ENCODE assay signal across 10 mouse cellular contexts in genomic region chr1:182143288-182143687, GRCm38 (mm10). TPM values are rescaled to one million over a fixed set of nuclear protein-coding genes. Genes with fewer than 3 reads are reported as not detected.
A peak's percentile ranks its signal among the peaks of the same experiment; 100 is the strongest.
DNase-seq lines count a peak whose midpoint lies in the region; ATAC-seq and TF ChIP-seq lines count a peak whose summit lies in the region.
"Had no signal": no experiment of that assay in that cellular context is flagged by ENCODE, and none has a peak within 500 bp of the region (broad histone marks: within the 10 kb centered on the region; RNA-seq: fewer than 3 reads in every experiment).

No protein-coding gene starts in this region.

- H3K9ac ChIP-seq in liver, embryonic 11.5 days (ENCODE audit: low read depth, low read length) = no peak overlapping the region
- H3K9ac ChIP-seq: liver, embryonic 13.5 days had no signal

- 0 out of 2 replicates have a peak, but pooled peaks cover 3% of the 10 kb centered on the region for H3K27me3 ChIP-seq in liver, embryonic 11.5 days (replicated peaks; ENCODE audit: control insufficient read depth, insufficient read depth, low read length)
- H3K27me3 ChIP-seq in G1E (ENCODE audit: insufficient read depth, low read length) = peaks cover 18% of the 10 kb centered on the region; the same call in 1 of the 2 replicates
- H3K27me3 ChIP-seq in splenic B cell, adult 2 months (ENCODE audit: control insufficient read depth, insufficient read depth, low read length, poor library complexity, severe bottlenecking) = no peaks in the 10 kb centered on the region

- H3K36me3 ChIP-seq in liver, embryonic 11.5 days (ENCODE audit: control insufficient read depth, insufficient read depth, low read length) = no peaks in the 10 kb centered on the region
- H3K36me3 ChIP-seq in G1E (replicated peaks) = no peaks in the 10 kb centered on the region
- no peaks in the 10 kb centered on the region for H3K36me3 ChIP-seq in splenic B cell, adult 2 months (ENCODE audit: control insufficient read depth, insufficient read depth, low read length, poor library complexity, severe bottlenecking)
- H3K36me3 ChIP-seq: liver, embryonic 13.5 days had no signal

- H3K4me2 ChIP-seq in liver, embryonic 11.5 days = no peak overlapping the region
- H3K4me2 ChIP-seq: liver, embryonic 13.5 days had no signal

- peak; percentile 41 for DNase-seq in liver
- DNase-seq in liver, embryonic 11.5 days (ENCODE audit: low spot score) = no peak
- peak; percentile 22 for DNase-seq in G1E (ENCODE audit: low spot score)
- DNase-seq in c-Kit-positive CD71-positive TER-119-positive erythroid progenitor cells, embryonic 14.5 days (ENCODE audit: low spot score) = peak; percentile 50
- peak; percentile 60 for DNase-seq in splenic B cell, adult 2 months (ENCODE audit: low read depth, low spot score)
- DNase-seq in urinary bladder, postnatal 10 days (ENCODE audit: low spot score) = no peak
- DNase-seq: liver, embryonic 13.5 days had no signal

- H3K4me1 ChIP-seq in liver, embryonic 11.5 days (replicated peaks; ENCODE audit: control insufficient read depth, insufficient read depth, low read length) = peaks cover 5% of the 10 kb centered on the region; the same call in 1 of the 2 replicates
- peaks cover 17% of the 10 kb centered on the region for H3K4me1 ChIP-seq in G1E (ENCODE audit: insufficient read depth, low read depth, low read length)

- WGBS in liver, embryonic 11.5 days = 74% methylated on average over 8 of the region's 8 CpGs

- no peak for ATAC-seq in liver, embryonic 11.5 days (replicated peaks; ENCODE audit: low FRiP score)
- peak; percentile 36 for ATAC-seq in G1E (ENCODE audit: extremely low read depth, insufficient number of reproducible peaks, low FRiP score, poor library complexity, severe bottlenecking)
- ATAC-seq in monocyte, adult 5-6 weeks (replicated peaks; ENCODE audit: insufficient number of reproducible peaks, low FRiP score, low TSS enrichment, poor library complexity, severe bottlenecking) = no peak
- ATAC-seq: forebrain, embryonic 16.5 days had no signal

- no peak overlapping the region for H3K27ac ChIP-seq in liver, embryonic 11.5 days (ENCODE audit: low read depth, low read length)
- H3K27ac ChIP-seq: liver, embryonic 13.5 days had no signal

- 0 out of 2 replicates have a peak, but pooled peaks have one; percentile 19 for TF ChIP-seq CTCF in G1E (IDR thresholded peaks at IDR 0.05; ENCODE audit: low read depth, low read length)

- no peak overlapping the region for H3K4me3 ChIP-seq in liver, embryonic 11.5 days (ENCODE audit: low read depth, low read length)
- no peak overlapping the region for H3K4me3 ChIP-seq in G1E (ENCODE audit: low read depth, low read length)
- H3K4me3 ChIP-seq: liver, embryonic 13.5 days had no signal

- no peaks in the 10 kb centered on the region for H3K9me3 ChIP-seq in liver, embryonic 11.5 days (ENCODE audit: control insufficient read depth, low read length)
- H3K9me3 ChIP-seq in G1E (replicated peaks) = no peaks in the 10 kb centered on the region
- H3K9me3 ChIP-seq: liver, embryonic 13.5 days had no signal

RNA-seq across cellular contexts. Expression of gene Srp9, which starts 18.8 kb away (rescaled TPM):
- 147 and 160 TPM in 2 replicates for polyA plus RNA-seq in liver, embryonic 11.5 days (2014; fragmentation: Nextera tagmentation; extraction: Ambion mirVana)
- total RNA-seq in G1E (2014; fragmentation: Nextera tagmentation) (54.2 and 59.0 TPM in 2 replicates), G1E (2017) (133 and 134 TPM in 2 replicates)
- polyA plus RNA-seq in G1E (2012) = 35.5 and 37.8 TPM in 2 replicates
- total RNA-seq in monocyte, adult 5-6 weeks (2017) = 122 to 171 TPM (median 147 TPM) in 3 replicates

RNA-seq across cellular contexts. Expression of gene Vmn1r1, which starts 21.0 kb away (rescaled TPM):
- not detected in 2 replicates for polyA plus RNA-seq in liver, embryonic 11.5 days (2014; fragmentation: Nextera tagmentation; extraction: Ambion mirVana)
- total RNA-seq in G1E (2014; fragmentation: Nextera tagmentation) (not detected in 2 replicates), G1E (2017) (0.06 and 0.22 TPM in 2 replicates)
- polyA plus RNA-seq in G1E (2012) = not detected in 2 replicates
- total RNA-seq in monocyte, adult 5-6 weeks (2017) = not detected in 3 replicates
- total RNA-seq: neutrophil, adult 5-6 weeks had no signal
- polyA plus RNA-seq: forebrain, embryonic 16.5 days; liver, embryonic 13.5 days had no signal

Comparison
In these comparisons a context has a peak if more than half of its experiments do, and no peak if none do; other contexts are left out.
1. DNase-seq: peak in liver (single experiment), G1E (single experiment), c-Kit-positive CD71-positive TER-119-positive erythroid progenitor cells, embryonic 14.5 days (single experiment) and splenic B cell, adult 2 months (single experiment); none in liver, embryonic 11.5 days (single experiment) and urinary bladder, postnatal 10 days (single experiment).